Mouse (Mus musculus) embryonic fibroblast, embryonic 13.5 days (primary cell): ENCODE measurements around the gene Defb35. TPM values are rescaled to one million over a fixed set of nuclear protein-coding genes. Genes with fewer than 3 reads are reported as not detected.

Source experiments
- H3K27ac ChIP-seq: 2 replicates; pipeline ENCODE4 v1.5.1; 2012; ENCODE audit warnings: low read length, control low read depth, inconsistent platforms; ENCODE audit not compliant: insufficient read depth
- H3K4me1 ChIP-seq: 2 replicates; pipeline ENCODE4 v1.6.1; 2011; ENCODE audit warnings: low read length; ENCODE audit not compliant: control insufficient read depth, insufficient read depth
- H3K4me3 ChIP-seq: 2 replicates; pipeline ENCODE4 v1.5.1; 2011; ENCODE audit warnings: mild to moderate bottlenecking, control low read depth, low read length; ENCODE audit not compliant: insufficient read depth
- CTCF ChIP-seq: IDR thresholded peaks from 2 replicates; pipeline ENCODE4 v1.5.1; 2011; ENCODE audit warnings: mild to moderate bottlenecking, control low read depth, low read length, moderate library complexity, borderline replicate concordance; ENCODE audit not compliant: insufficient read depth
- POLR2A ChIP-seq: IDR thresholded peaks from 2 replicates; pipeline ENCODE4 v1.6.1; 2011; ENCODE audit warnings: low read depth, mild to moderate bottlenecking, control low read depth, low read length, moderate library complexity
- polyA plus RNA-seq: library from polyadenylated mRNA; stranded (reverse); fragments of >200 nt; gene quantifications from 2 replicates; pipeline ENCODE4 v1.2.4, GENCODE M21; 2011; ENCODE audit warnings: low read depth; ENCODE audit not compliant: missing spikeins, insufficient read length

The Defb35 gene
- polyA plus RNA-seq, 1 experiment, result not detected

- Histone ChIP-seq H3K4me1 (no peaks in the 10 kb centered on the region), H3K27ac (no peak within 1 kb of the TSS), H3K4me3 (no peak within 1 kb of the TSS)
- no peak for TF ChIP-seq CTCF
- TF ChIP-seq POLR2A, result no peak
Observed at GRCm38 (mm10) chr8:21958414-21958813, 20.3 kb downstream of the Defb35 start, which contains the start of gene Fam90a1a. Gene Fam90a1a (plus strand): TSS chr8:21958714.

GRCm38 (mm10) chr8:21966646-21967045 lies 28.5 kb downstream of the Defb35 start:
- H3K4me3 ChIP-seq, result no peak overlapping the region
- H3K4me1 ChIP-seq, result no peaks in the 10 kb centered on the region
- no peak overlapping the region for H3K27ac ChIP-seq
- TF ChIP-seq POLR2A (no peak), CTCF (no peak)

- TF ChIP-seq POLR2A (no peak), CTCF (no peak)
- no peak within 1 kb of the TSS for H3K4me3 ChIP-seq
- no peak within 1 kb of the TSS for H3K27ac ChIP-seq
- H3K4me1 ChIP-seq, result no peaks in the 10 kb centered on the region
Observed at GRCm38 (mm10) chr8:21969475-21969874, 31.3 kb downstream of the Defb35 start, which contains the start of gene Ccdc70. Gene Ccdc70 (plus strand): TSS chr8:21969775.

- no peaks in the 10 kb centered on the region for H3K4me1 ChIP-seq
- H3K27ac ChIP-seq, result no peak overlapping the region
- no peak for TF ChIP-seq CTCF
Observed at GRCm38 (mm10) chr8:21978193-21978592, 40.0 kb downstream of the Defb35 start.

GRCm38 (mm10) chr8:21981664-21982337 lies 43.6 kb downstream of the Defb35 start:
- Histone ChIP-seq H3K4me1 (no peaks in the 10 kb centered on the region), H3K4me3 (no peak overlapping the region)
- no peak for TF ChIP-seq POLR2A
- TF ChIP-seq CTCF, result no peak

More at GRCm38 (mm10) chr8:21978193-21978592, 40.0 kb downstream of the Defb35 start:
- no peak overlapping the region for H3K4me3 ChIP-seq

More at GRCm38 (mm10) chr8:21981664-21982337, 43.6 kb downstream of the Defb35 start:
- H3K27ac ChIP-seq, result no peak overlapping the region

Other genes with a start within 250 kb of the Defb35 start
- gene AY761184, start 234.7 kb upstream of the Defb35 start, polyA plus RNA-seq, result not detected in 2 replicates
- gene Defa24, start 203.9 kb upstream of the Defb35 start, polyA plus RNA-seq, result not detected in 2 replicates
- gene Defb50, start 114.8 kb upstream of the Defb35 start, polyA plus RNA-seq, result not detected in 2 replicates
- not detected in 2 replicates for gene Defb2, start 98.4 kb upstream of the Defb35 start, polyA plus RNA-seq
- not detected in 2 replicates for gene Defb10, start 79.5 kb upstream of the Defb35 start, polyA plus RNA-seq
- not detected in 2 replicates for gene Defb9, start 52.9 kb upstream of the Defb35 start, polyA plus RNA-seq
- gene Defb11, start 31.9 kb upstream of the Defb35 start, polyA plus RNA-seq, result not detected in 2 replicates
- not detected in 2 replicates for gene Defb15, start 5.6 kb upstream of the Defb35 start, polyA plus RNA-seq
- not detected in 2 replicates for gene Defb13, start 8.4 kb downstream of the Defb35 start, polyA plus RNA-seq
- gene Fam90a1a, start 20.4 kb downstream of the Defb35 start, polyA plus RNA-seq, result not detected in 2 replicates
- gene Ccdc70, start 31.4 kb downstream of the Defb35 start, polyA plus RNA-seq, result not detected in 2 replicates
- gene Atp7b, start 122.0 kb downstream of the Defb35 start, polyA plus RNA-seq, result not detected in 2 replicates
- 33.8 and 34.8 TPM in 2 replicates for gene Alg11, start 122.4 kb downstream of the Defb35 start, polyA plus RNA-seq
- not detected in 2 replicates for gene Nek5, start 186.7 kb downstream of the Defb35 start, polyA plus RNA-seq
- 3.7 and 4.3 TPM in 2 replicates for gene Nek3, start 228.1 kb downstream of the Defb35 start, polyA plus RNA-seq
- gene Ckap2, start 247.5 kb downstream of the Defb35 start, polyA plus RNA-seq, result 57.2 and 63.5 TPM in 2 replicates